Mouse (Mus musculus): ENCODE measurements around the gene Prmt2. TPM values are rescaled to one million over a fixed set of nuclear protein-coding genes. Genes with fewer than 3 reads are reported as not detected.

Gene Prmt2
- polyA plus RNA-seq, 1 experiment from 2014 or later = 59.4 TPM

DNA sequence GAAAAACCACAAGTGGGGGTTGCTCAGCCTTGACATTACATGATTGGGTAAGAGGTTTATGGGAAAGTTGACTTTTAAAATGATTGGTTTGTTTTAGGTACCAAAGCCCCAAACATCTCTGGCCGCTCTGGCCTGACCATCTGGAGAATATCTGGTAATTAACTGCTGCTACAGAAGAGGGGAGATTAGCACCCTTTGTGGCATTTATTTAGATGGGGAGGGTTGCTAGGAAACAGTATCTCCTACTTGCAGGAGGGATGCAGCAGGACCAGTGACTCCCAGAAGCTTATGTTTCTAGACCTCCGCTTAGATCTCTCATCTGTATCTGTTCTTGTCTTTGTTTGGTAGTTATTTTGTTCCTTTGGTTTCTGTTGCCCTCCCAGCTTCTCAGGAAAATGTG, 62.8 kb downstream of the Prmt2 start:
- Histone ChIP-seq H3K9me3 (replicated peaks) (no peaks in the 10 kb centered on the region), H3K4me3 (replicated peaks) (no peak overlapping the region), H3K4me1 (no peaks in the 10 kb centered on the region), H3K9ac (no peak overlapping the region), H3K27me3 (no peaks in the 10 kb centered on the region), H3K27ac (replicated peaks) (no peak overlapping the region), H3K36me3 (no peaks in the 10 kb centered on the region), H3K4me2 (replicated peaks) (no peak overlapping the region)
- no peak for ATAC-seq (ENCODE audit: insufficient number of reproducible peaks, low FRiP score, low TSS enrichment, low read depth)
- WGBS = 58% methylated on average over 2 of the region's 2 CpGs

DNA sequence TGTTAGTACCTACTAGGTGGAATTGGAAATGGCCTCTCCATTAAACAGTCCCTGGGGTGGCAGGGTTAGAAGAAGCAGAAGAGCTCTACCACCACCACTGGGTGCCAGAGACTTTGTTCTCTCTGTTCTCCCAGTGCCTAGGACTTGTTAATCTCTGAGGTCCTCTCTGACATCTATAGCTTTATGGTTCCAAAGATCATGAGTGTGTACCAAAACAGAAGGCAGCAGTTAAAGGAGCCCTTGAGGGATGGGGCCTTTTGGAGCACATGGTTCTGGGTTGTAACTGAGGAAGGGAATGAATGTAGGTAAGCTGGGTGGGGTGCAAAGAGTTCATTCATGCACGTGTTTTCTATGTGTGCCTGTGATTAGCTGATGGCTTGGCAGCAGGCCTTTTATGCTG, 79.7 kb downstream of the Prmt2 start:
- no peak overlapping the region for H3K9ac ChIP-seq
- WGBS = 71% methylated on average over 1 of the region's 1 CpGs
- no peak for ATAC-seq (ENCODE audit: insufficient number of reproducible peaks, low FRiP score, low TSS enrichment, low read depth)
- H3K27ac ChIP-seq (replicated peaks) = no peak overlapping the region
- no peaks in the 10 kb centered on the region for H3K9me3 ChIP-seq (replicated peaks)
- H3K27me3 ChIP-seq = no peaks in the 10 kb centered on the region
- no peaks in the 10 kb centered on the region for H3K4me1 ChIP-seq
- no peak overlapping the region for H3K4me2 ChIP-seq (replicated peaks)
- no peaks in the 10 kb centered on the region for H3K36me3 ChIP-seq
- no peak overlapping the region for H3K4me3 ChIP-seq (replicated peaks)

DNA sequence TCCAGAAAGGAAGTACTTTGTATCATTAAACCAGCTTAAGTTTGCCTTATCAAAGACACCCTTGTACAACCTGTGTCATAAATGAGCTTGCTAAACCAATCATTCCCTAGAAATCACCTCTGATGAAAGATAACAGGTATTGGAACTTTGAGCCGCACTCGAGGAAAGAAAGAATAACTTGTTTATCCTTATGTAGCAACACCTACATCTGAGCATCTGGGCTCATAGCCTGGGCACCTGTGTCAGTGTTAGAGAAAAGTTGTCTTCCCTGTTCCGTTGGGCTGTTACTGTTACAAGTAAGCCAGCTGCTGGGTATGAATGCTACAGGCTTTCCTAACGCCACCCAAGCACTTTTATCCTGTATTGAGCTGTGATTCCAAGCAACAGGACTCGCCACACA, 80.1 kb downstream of the Prmt2 start:
- 74% methylated on average over 5 of the region's 5 CpGs for WGBS
- Histone ChIP-seq H3K4me2 (replicated peaks) (no peak overlapping the region), H3K4me1 (no peaks in the 10 kb centered on the region), H3K36me3 (no peaks in the 10 kb centered on the region), H3K4me3 (replicated peaks) (no peak overlapping the region), H3K9ac (no peak overlapping the region), H3K27ac (replicated peaks) (no peak overlapping the region), H3K9me3 (replicated peaks) (no peaks in the 10 kb centered on the region), H3K27me3 (no peaks in the 10 kb centered on the region)
- no peak for ATAC-seq (ENCODE audit: insufficient number of reproducible peaks, low FRiP score, low TSS enrichment, low read depth)

MicroRNAs encoded within 50 kb of the gene (microRNA counts, 519-probe panel; counts per million panel counts)
- microRNA mmu-miR-678 = 1,926 counts per million, percentile 34 among the panel's probes with 10 or more counts

Small RNA genes lying within 50 kb of the gene (microRNA-seq; reads per million reads assigned to microRNA genes)
- gene Mir678 (ENCODE audit: borderline number of aligned reads) = not detected

Other genes with a start within 250 kb of the Prmt2 start
- gene Zfp280b, start 205.2 kb downstream of the Prmt2 start, polyA plus RNA-seq (2015; fragmentation: Nextera tagmentation; extraction: Ambion mirVana) = 14.8 and 16.4 TPM in 2 replicates
- gene Slc5a4b, start 126.9 kb downstream of the Prmt2 start, polyA plus RNA-seq (2015; fragmentation: Nextera tagmentation; extraction: Ambion mirVana) = not detected in 2 replicates
- not detected in 2 replicates for gene Slc5a4a, start 90.4 kb downstream of the Prmt2 start, polyA plus RNA-seq (2015; fragmentation: Nextera tagmentation; extraction: Ambion mirVana)
- gene S100b, start 16.0 kb upstream of the Prmt2 start, polyA plus RNA-seq (2015; fragmentation: Nextera tagmentation; extraction: Ambion mirVana) = 8.5 and 9.3 TPM in 2 replicates
- gene Dip2a, start 107.4 kb upstream of the Prmt2 start, polyA plus RNA-seq (2015; fragmentation: Nextera tagmentation; extraction: Ambion mirVana) = 13.5 and 14.1 TPM in 2 replicates
- gene AC141477.1, start 202.6 kb upstream of the Prmt2 start, polyA plus RNA-seq (2015; fragmentation: Nextera tagmentation; extraction: Ambion mirVana) = not detected in 2 replicates
- 15.9 and 18.1 TPM in 2 replicates for gene Pcnt, start 204.9 kb upstream of the Prmt2 start, polyA plus RNA-seq (2015; fragmentation: Nextera tagmentation; extraction: Ambion mirVana)
- 5.4 and 8.7 TPM in 2 replicates for gene 2610028H24Rik, start 211.2 kb upstream of the Prmt2 start, polyA plus RNA-seq (2015; fragmentation: Nextera tagmentation; extraction: Ambion mirVana)
- 49.4 and 52.6 TPM in 2 replicates for gene Mcm3ap, start 231.1 kb upstream of the Prmt2 start, polyA plus RNA-seq (2015; fragmentation: Nextera tagmentation; extraction: Ambion mirVana)
- 5.9 and 6.3 TPM in 2 replicates for gene Ybey, start 231.2 kb upstream of the Prmt2 start, polyA plus RNA-seq (2015; fragmentation: Nextera tagmentation; extraction: Ambion mirVana)

All from embryonic facial prominence, embryonic 15.5 days (tissue).